Mouse (Mus musculus) liver, embryonic 13.5 days (tissue): Measurements from ENCODE around the gene Nek8. TPM values are rescaled to one million over a fixed set of nuclear protein-coding genes. Genes with fewer than 3 reads are reported as not detected.
A peak's percentile ranks its signal among the peaks of the same experiment; 100 is the strongest.

Experiments
- ATAC-seq: fragments of 200-750 bp; cut with Nextera tagmentation; 2 replicates; pipeline ENCODE4 v1.8.0; 2017; ENCODE audit warnings: low read depth, mild to moderate bottlenecking, moderate number of reproducible peaks, moderate library complexity
- DNase-seq: peaks from one replicate; pipeline ENCODE4 v3.0.0; 2022
- H3K27ac ChIP-seq: fragments of 300-500 bp; sonication (generic); 2 replicates; pipeline ENCODE4 v1.5.1; 2015; ENCODE audit warnings: moderate library complexity, mild to moderate bottlenecking, inconsistent platforms
- H3K27me3 ChIP-seq: fragments of 300-500 bp; sonication (generic); 2 replicates; pipeline ENCODE4 v1.6.1; 2015; ENCODE audit warnings: mild to moderate bottlenecking, inconsistent platforms
- H3K36me3 ChIP-seq: fragments of 300-500 bp; sonication (generic); 2 replicates; pipeline ENCODE4 v1.6.1; 2015; ENCODE audit warnings: mild to moderate bottlenecking, inconsistent platforms
- H3K4me1 ChIP-seq: fragments of 300-500 bp; sonication (generic); replicated peaks from 2 replicates; pipeline ENCODE4 v1.6.1; 2015; ENCODE audit warnings: inconsistent platforms
- H3K4me2 ChIP-seq: fragments of 300-500 bp; sonication (generic); 2 replicates; pipeline ENCODE4 v1.6.1; 2015; ENCODE audit warnings: inconsistent platforms, mild to moderate bottlenecking, moderate library complexity
- H3K4me3 ChIP-seq: fragments of 300-500 bp; sonication (generic); replicated peaks from 2 replicates; pipeline ENCODE4 v1.5.1; 2015; ENCODE audit warnings: mild to moderate bottlenecking, inconsistent platforms
- H3K9ac ChIP-seq: fragments of 300-500 bp; sonication (generic); 2 replicates; pipeline ENCODE4 v1.6.1; 2015; ENCODE audit warnings: mild to moderate bottlenecking, inconsistent platforms
- H3K9me3 ChIP-seq: fragments of 300-500 bp; sonication (generic); replicated peaks from 2 replicates; pipeline ENCODE4 v1.6.1; 2016; ENCODE audit warnings: inconsistent platforms
- WGBS: fragments of 180-500 bp; shearing (Covaris S2); methylation state at CpG from one replicate; pipeline ENCODE4 v1.1.7; 2015; ENCODE audit not compliant: insufficient replicate concordance; 5-methylcytosine and 5-hydroxymethylcytosine counted together
- polyA plus RNA-seq: library from polyadenylated mRNA; unstranded; fragments of >200 nt; fragmentation: Nextera tagmentation; extraction: Ambion mirVana; gene quantifications from 2 replicates; pipeline ENCODE4 v1.2.1, GENCODE M21; 2015

Nek8 gene
- polyA plus RNA-seq, 1 experiment from 2014 or later, result 9.2 TPM

DNA sequence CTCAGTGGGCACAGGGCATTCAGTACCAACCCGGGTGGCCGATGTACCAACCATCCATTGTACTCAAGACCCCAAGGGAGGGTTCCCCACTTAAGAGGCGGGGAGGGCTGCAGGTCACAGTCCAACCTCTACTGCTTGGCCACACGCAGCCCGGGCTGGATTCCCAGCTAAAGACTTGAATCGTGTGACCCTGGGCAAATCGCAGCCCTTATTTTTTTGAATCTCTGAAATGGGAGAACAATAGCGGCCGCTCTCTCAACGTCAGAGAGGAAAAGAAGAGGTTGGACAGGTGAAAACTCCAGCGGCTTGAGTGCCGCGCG is 11.9 kb downstream of the Nek8 start:
- H3K4me3 ChIP-seq, result peak overlapping the region; percentile 95
- peak overlapping the region; percentile 91 for H3K27ac ChIP-seq
- peaks cover 39% of the 10 kb centered on the region for H3K36me3 ChIP-seq
- DNase-seq (no peak), ATAC-seq (no peak)
- no peaks in the 10 kb centered on the region for H3K9me3 ChIP-seq
- peaks cover 92% of the 10 kb centered on the region for H3K4me1 ChIP-seq
- H3K9ac ChIP-seq, result peak overlapping the region; percentile 99
- no peaks in the 10 kb centered on the region for H3K27me3 ChIP-seq
- peak overlapping the region; percentile 100 for H3K4me2 ChIP-seq
- WGBS, result 0% methylated on average over 14 of the region's 14 CpGs

GRCm38 (mm10) chr11:78163681-78164603 is 12.5 kb downstream of the Nek8 start:
- no peaks in the 10 kb centered on the region for H3K27me3 ChIP-seq
- peaks cover 42% of the 10 kb centered on the region for H3K36me3 ChIP-seq
- H3K4me3 ChIP-seq, result peak overlapping the region; percentile 95
- WGBS, result 2% methylated on average over 22 of the region's 22 CpGs
- H3K4me1 ChIP-seq, result peaks cover 91% of the 10 kb centered on the region
- peak overlapping the region; percentile 99 for H3K9ac ChIP-seq
- DNase-seq, result no peak
- H3K9me3 ChIP-seq, result no peaks in the 10 kb centered on the region
- peak overlapping the region; percentile 100 for H3K4me2 ChIP-seq
- H3K27ac ChIP-seq, result peak overlapping the region; percentile 91
- ATAC-seq, result no peak

DNA sequence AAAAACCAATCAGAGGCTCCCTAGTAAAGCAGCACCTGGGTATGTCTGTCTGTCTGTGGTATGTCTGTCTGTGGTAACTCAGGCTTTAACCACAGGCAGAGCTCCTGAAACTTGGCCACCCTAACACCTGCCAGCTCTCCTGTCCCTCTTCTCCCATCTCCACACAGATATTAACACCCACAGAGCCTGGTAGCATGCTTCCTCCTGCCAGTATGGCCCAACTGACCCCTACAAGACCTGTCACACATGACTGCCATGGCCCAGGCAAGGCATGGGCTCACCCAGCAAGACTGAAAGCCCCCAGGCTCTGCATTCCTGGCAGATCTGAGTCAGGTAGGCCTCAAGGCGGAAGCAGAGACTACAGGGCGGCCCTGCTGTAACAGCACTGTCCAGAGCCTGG is 13.4 kb downstream of the Nek8 start:
- Histone ChIP-seq H3K27me3 (no peaks in the 10 kb centered on the region), H3K27ac (peak overlapping the region; percentile 91), H3K9me3 (no peaks in the 10 kb centered on the region), H3K4me2 (peak overlapping the region; percentile 100), H3K9ac (peak overlapping the region; percentile 99), H3K4me1 (peaks cover 86% of the 10 kb centered on the region), H3K4me3 (peak overlapping the region; percentile 95), H3K36me3 (peaks cover 51% of the 10 kb centered on the region)
- no peak for DNase-seq
- no peak for ATAC-seq
- 87% methylated on average over 2 of the region's 2 CpGs for WGBS

GRCm38 (mm10) chr11:78162504-78162903 is 14.0 kb downstream of the Nek8 start:
- 74% methylated on average over 6 of the region's 6 CpGs for WGBS
- Histone ChIP-seq H3K36me3 (peaks cover 57% of the 10 kb centered on the region), H3K9ac (peak overlapping the region; percentile 99), H3K27ac (peak overlapping the region; percentile 91), H3K4me3 (peak overlapping the region; percentile 95), H3K27me3 (no peaks in the 10 kb centered on the region), H3K9me3 (no peaks in the 10 kb centered on the region), H3K4me2 (peak overlapping the region; percentile 100), H3K4me1 (peaks cover 82% of the 10 kb centered on the region)
- ATAC-seq (no peak), DNase-seq (no peak)

GRCm38 (mm10) chr11:78161968-78162367 is 14.5 kb downstream of the Nek8 start:
- Histone ChIP-seq H3K4me3 (peak overlapping the region; percentile 95; the same call in 1 of the 2 replicates), H3K9me3 (no peaks in the 10 kb centered on the region), H3K9ac (peak overlapping the region; percentile 99), H3K36me3 (peaks cover 61% of the 10 kb centered on the region), H3K27me3 (no peaks in the 10 kb centered on the region), H3K4me1 (peaks cover 77% of the 10 kb centered on the region), H3K4me2 (peak overlapping the region; percentile 100), H3K27ac (peak overlapping the region; percentile 91)
- no peak for ATAC-seq
- WGBS, result 61% methylated on average over 4 of the region's 4 CpGs
- DNase-seq, result no peak

GRCm38 (mm10) chr11:78161169-78161568 is 15.3 kb downstream of the Nek8 start:
- no peak for DNase-seq
- Histone ChIP-seq H3K27ac (peak overlapping the region; percentile 34), H3K4me2 (no peak overlapping the region), H3K9ac (peak overlapping the region; percentile 99; the same call in 1 of the 2 replicates), H3K9me3 (no peaks in the 10 kb centered on the region), H3K36me3 (peaks cover 68% of the 10 kb centered on the region), H3K4me1 (peaks cover 69% of the 10 kb centered on the region), H3K27me3 (no peaks in the 10 kb centered on the region), H3K4me3 (no peak overlapping the region)
- ATAC-seq, result no peak
- 69% methylated on average over 14 of the region's 14 CpGs for WGBS

DNA sequence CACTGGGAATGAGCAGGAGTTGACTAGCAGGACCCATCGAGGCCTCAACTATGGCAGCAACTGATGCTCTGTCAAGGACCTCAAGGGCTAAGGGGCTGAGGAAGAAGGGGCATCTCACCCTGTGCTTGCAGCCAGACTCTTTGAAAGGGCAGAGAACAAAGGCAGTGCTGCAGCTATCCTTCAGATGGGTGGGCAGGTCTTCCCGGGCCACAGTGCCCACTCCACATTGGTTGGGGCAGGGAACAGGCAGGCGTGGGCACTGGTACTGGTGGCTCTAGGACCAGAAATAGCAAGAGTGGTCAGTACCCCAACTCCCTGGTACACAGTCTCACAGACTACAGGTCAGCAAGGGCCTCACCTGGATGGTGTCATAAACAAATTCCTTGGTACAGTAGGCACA is 15.8 kb downstream of the Nek8 start:
- DNase-seq (no peak), ATAC-seq (no peak)
- H3K36me3 ChIP-seq, result peaks cover 70% of the 10 kb centered on the region
- no peaks in the 10 kb centered on the region for H3K27me3 ChIP-seq
- no peak overlapping the region for H3K9ac ChIP-seq
- H3K27ac ChIP-seq, result peak overlapping the region; percentile 34; the same call in 1 of the 2 replicates
- H3K4me2 ChIP-seq, result no peak overlapping the region
- H3K9me3 ChIP-seq, result no peaks in the 10 kb centered on the region
- H3K4me1 ChIP-seq, result peaks cover 64% of the 10 kb centered on the region
- H3K4me3 ChIP-seq, result no peak overlapping the region
- 90% methylated on average over 3 of the region's 3 CpGs for WGBS

- Histone ChIP-seq H3K4me2 (no peak overlapping the region), H3K9ac (no peak overlapping the region), H3K27me3 (no peaks in the 10 kb centered on the region), H3K27ac (no peak overlapping the region), H3K4me3 (no peak overlapping the region), H3K4me1 (peaks cover 62% of the 10 kb centered on the region), H3K9me3 (no peaks in the 10 kb centered on the region), H3K36me3 (peaks cover 72% of the 10 kb centered on the region)
- no peak for DNase-seq
- ATAC-seq, result no peak
- 88% methylated on average over 18 of the region's 18 CpGs for WGBS
These were observed 16.3 kb downstream of the Nek8 start for GRCm38 (mm10) chr11:78160171-78160570.

DNA sequence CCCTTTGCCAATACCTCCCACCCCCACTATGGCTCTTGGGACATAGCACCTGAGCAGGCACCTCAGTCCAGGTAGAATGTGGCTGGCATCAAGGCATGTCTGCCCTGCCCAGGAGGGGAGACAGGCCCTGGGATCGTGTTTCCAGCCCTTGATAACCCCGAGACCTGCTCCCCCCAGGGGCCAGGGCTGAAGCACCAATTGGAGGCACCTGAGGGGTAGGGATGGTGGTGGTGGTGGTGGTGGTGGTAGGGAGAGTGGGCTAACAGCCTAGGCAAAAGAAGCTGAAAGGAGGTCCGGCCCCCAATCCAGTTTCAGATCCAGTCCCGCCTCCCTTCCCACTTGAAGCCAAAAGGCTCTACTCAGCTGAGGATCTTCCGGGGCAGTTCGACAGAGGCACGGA is 16.9 kb downstream of the Nek8 start:
- DNase-seq, result no peak
- H3K9ac ChIP-seq, result no peak overlapping the region
- H3K4me2 ChIP-seq, result no peak overlapping the region
- H3K27me3 ChIP-seq, result no peaks in the 10 kb centered on the region
- H3K27ac ChIP-seq, result no peak overlapping the region
- ATAC-seq, result no peak
- H3K9me3 ChIP-seq, result no peaks in the 10 kb centered on the region
- H3K36me3 ChIP-seq, result peaks cover 78% of the 10 kb centered on the region
- 86% methylated on average over 7 of the region's 7 CpGs for WGBS
- H3K4me3 ChIP-seq, result no peak overlapping the region
- peaks cover 60% of the 10 kb centered on the region for H3K4me1 ChIP-seq

GRCm38 (mm10) chr11:78159096-78159495 is 17.4 kb downstream of the Nek8 start:
- ATAC-seq (peak; percentile 65), DNase-seq (peak; percentile 77)
- 13% methylated on average over 2 of the region's 2 CpGs for WGBS
- Histone ChIP-seq H3K4me1 (peaks cover 56% of the 10 kb centered on the region), H3K36me3 (peaks cover 83% of the 10 kb centered on the region), H3K9me3 (no peaks in the 10 kb centered on the region), H3K27ac (no peak overlapping the region), H3K4me2 (no peak overlapping the region), H3K9ac (no peak overlapping the region), H3K4me3 (no peak overlapping the region), H3K27me3 (no peaks in the 10 kb centered on the region)

DNA sequence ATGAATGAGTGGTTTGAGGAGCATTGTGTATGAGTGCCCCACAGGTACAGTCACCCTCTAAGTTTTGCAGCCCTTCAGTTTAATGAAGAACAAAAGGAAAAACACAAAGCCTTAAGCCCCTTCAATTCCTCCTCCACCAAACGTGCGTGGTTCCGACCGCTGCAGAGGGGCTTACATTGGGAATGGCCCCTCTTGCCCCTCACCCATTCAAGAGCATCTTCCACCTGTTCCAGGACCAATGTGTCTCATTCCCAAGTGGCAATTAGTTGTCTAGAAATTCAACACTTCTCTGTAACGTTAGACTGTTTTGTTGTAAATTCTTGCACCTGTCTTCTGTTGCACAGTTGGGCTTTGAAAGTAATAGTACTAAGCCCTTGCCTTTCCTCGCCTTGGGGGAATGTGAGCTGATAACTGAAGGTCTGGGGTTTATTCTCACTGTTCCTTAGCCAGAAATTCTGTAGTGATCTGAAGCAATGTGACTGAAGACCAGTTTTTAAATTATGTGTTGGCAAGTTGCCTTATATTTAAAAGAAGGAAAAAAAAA is 20.2 kb downstream of the Nek8 start:
- no peak overlapping the region for H3K4me2 ChIP-seq
- 84% methylated on average over 6 of the region's 6 CpGs for WGBS
- H3K4me1 ChIP-seq, result peaks cover 27% of the 10 kb centered on the region
- ATAC-seq, result no peak
- H3K36me3 ChIP-seq, result peaks cover 77% of the 10 kb centered on the region
- H3K9me3 ChIP-seq, result no peaks in the 10 kb centered on the region
- no peaks in the 10 kb centered on the region for H3K27me3 ChIP-seq
- no peak overlapping the region for H3K9ac ChIP-seq
- no peak overlapping the region; the same call in 1 of the 2 replicates for H3K27ac ChIP-seq
- no peak overlapping the region for H3K4me3 ChIP-seq
- DNase-seq, result no peak
